Mouse (Mus musculus): ENCODE results near the gene Camkmt.

- TF ChIP-seq POLR2A (IDR thresholded peaks at IDR 0.05; ENCODE audit: control insufficient read depth, extremely low read depth, insufficient read depth, low read length, poor library complexity): no peak
- no peak for TF ChIP-seq CTCF (IDR thresholded peaks at IDR 0.05; ENCODE audit: borderline replicate concordance, control insufficient read depth, extremely low read depth, insufficient read depth, low read length, poor library complexity)
Measured at GRCm38 (mm10) chr17:85461577-85461976, 371.2 kb downstream of the Camkmt start.

Data from thymus, adult 2 months (tissue).